Mouse (Mus musculus): ENCODE results near the gene Pim3. TPM values are rescaled to one million over a fixed set of nuclear protein-coding genes. Genes with fewer than 3 reads are reported as not detected.

Pim3 gene
- polyA plus RNA-seq, 1 experiment: 24.2 TPM

DNA sequence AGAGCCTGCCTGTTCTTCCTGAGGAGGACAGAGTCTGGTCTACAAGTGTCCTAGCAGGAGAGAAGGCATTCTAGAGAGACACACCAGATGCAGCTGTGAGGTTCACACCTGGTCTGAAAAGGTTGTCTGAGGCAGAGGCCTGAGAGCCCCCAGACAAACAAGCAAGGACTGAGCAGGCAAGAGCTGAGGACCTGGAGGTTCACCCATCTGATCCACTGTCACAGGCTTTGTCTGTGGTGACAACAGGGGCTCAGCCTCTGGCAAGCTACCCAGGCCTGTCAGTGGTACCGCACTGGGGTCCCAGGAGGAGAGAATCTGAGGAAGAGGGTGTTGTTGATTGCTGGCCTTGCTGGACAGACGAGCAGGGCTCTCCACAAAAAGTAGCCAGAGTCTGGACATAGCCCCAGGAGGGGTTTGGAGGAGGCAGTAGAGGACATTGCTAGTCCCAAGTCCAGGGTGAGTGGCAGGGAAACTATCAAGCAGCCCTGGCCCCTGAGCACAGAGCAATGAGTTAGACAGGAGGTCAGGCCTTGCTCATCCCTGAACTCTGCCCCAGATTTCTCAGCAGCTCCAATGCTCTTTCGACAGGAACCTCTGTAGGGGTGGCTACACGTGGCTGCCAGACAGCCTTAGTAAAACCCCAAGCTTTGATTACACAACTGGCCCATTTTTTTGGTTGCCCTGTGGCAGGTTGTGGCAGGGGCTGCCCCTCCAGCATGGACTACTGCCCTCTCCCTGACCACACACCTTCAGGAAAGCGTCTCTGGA is 8.6 kb downstream of the Pim3 start:
- no peak overlapping the region for H3K4me3 ChIP-seq (replicated peaks; ENCODE audit: insufficient read depth, low read depth, low read length)
- TF ChIP-seq CTCF (IDR thresholded peaks at IDR 0.05; ENCODE audit: borderline replicate concordance, insufficient read depth, low read depth, low read length): no peak
- TF ChIP-seq POLR2A (IDR thresholded peaks at IDR 0.05; ENCODE audit: borderline replicate concordance, insufficient read depth, low read length): no peak
- H3K27me3 ChIP-seq (ENCODE audit: control insufficient read depth, insufficient read depth, low read length): no peaks in the 10 kb centered on the region
- no peak for DNase-seq
- H3K27ac ChIP-seq (ENCODE audit: insufficient read depth, low read length): no peak overlapping the region
- WGBS: 86% methylated on average over 5 of the region's 5 CpGs
- H3K4me1 ChIP-seq (ENCODE audit: control insufficient read depth, insufficient read depth, low read length): peaks cover 12% of the 10 kb centered on the region

- Histone ChIP-seq H3K4me3 (replicated peaks; ENCODE audit: insufficient read depth, low read depth, low read length) (no peak overlapping the region), H3K4me1 (ENCODE audit: control insufficient read depth, insufficient read depth, low read length) (0 out of 2 replicates have a peak, but pooled peaks cover 3% of the 10 kb centered on the region), H3K27ac (ENCODE audit: insufficient read depth, low read length) (no peak overlapping the region), H3K27me3 (ENCODE audit: control insufficient read depth, insufficient read depth, low read length) (no peaks in the 10 kb centered on the region)
- TF ChIP-seq POLR2A (IDR thresholded peaks at IDR 0.05; ENCODE audit: borderline replicate concordance, insufficient read depth, low read length): no peak
- TF ChIP-seq CTCF (IDR thresholded peaks at IDR 0.05; ENCODE audit: borderline replicate concordance, insufficient read depth, low read depth, low read length): no peak
- WGBS: 91% methylated on average over 3 of the region's 3 CpGs
- DNase-seq: no peak
Observed at GRCm38 (mm10) chr15:88874061-88874460, 12.1 kb downstream of the Pim3 start.

DNA sequence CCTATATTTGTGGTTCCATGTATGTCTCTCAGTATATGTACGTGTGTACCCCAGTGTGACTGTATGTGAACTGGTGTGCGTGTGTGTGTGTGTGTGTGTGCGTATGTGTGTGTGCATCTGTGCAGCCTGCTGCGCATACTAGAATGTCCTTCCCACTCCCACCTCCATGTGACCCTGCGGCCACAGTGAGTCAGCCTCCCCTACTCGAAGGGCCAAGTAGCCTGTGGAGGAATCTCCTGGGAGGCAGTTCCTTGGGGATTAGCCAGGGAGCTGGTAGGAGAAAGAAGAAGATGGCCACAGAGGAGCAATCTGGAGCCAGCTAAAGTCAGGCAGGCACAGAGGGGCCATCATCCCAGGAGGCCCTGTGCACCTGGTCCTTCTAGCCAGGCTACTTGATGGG is 12.5 kb downstream of the Pim3 start:
- TF ChIP-seq CTCF (IDR thresholded peaks at IDR 0.05; ENCODE audit: borderline replicate concordance, insufficient read depth, low read depth, low read length): no peak
- no peak for TF ChIP-seq POLR2A (IDR thresholded peaks at IDR 0.05; ENCODE audit: borderline replicate concordance, insufficient read depth, low read length)
- H3K4me3 ChIP-seq (replicated peaks; ENCODE audit: insufficient read depth, low read depth, low read length): no peak overlapping the region
- DNase-seq: no peak
- H3K27me3 ChIP-seq (ENCODE audit: control insufficient read depth, insufficient read depth, low read length): no peaks in the 10 kb centered on the region
- WGBS: 76% methylated on average over 6 of the region's 6 CpGs
- H3K4me1 ChIP-seq (ENCODE audit: control insufficient read depth, insufficient read depth, low read length): 0 out of 2 replicates have a peak, but pooled peaks cover 3% of the 10 kb centered on the region
- no peak overlapping the region for H3K27ac ChIP-seq (ENCODE audit: insufficient read depth, low read length)

DNA sequence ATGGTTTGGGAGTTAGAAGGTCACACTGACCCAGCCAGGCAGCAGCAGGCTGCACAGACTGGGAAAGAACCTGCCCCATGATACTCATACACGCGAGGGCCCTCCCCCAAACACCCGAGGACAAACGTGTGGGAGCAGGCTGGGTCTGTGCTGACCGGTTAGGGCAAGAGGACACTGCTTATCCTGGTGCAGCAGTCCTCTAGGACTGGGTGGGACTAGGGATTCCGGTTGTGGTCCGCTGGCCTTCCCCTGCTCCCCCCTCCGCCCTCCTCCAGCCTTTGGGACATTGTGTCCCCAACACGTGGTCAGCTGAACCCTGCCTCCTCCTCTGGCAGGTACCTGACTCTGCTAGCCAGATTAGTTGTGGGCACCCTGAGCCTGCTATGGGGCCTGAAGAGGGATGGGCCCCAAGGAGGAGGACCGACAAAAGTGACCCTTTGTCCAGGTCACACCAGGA is 13.7 kb downstream of the Pim3 start:
- Histone ChIP-seq H3K27me3 (ENCODE audit: control insufficient read depth, insufficient read depth, low read length) (no peaks in the 10 kb centered on the region), H3K4me1 (ENCODE audit: control insufficient read depth, insufficient read depth, low read length) (0 out of 2 replicates have a peak, but pooled peaks cover 3% of the 10 kb centered on the region), H3K27ac (ENCODE audit: insufficient read depth, low read length) (no peak overlapping the region), H3K4me3 (replicated peaks; ENCODE audit: insufficient read depth, low read depth, low read length) (no peak overlapping the region)
- 55% methylated on average over 10 of the region's 10 CpGs for WGBS
- DNase-seq: no peak
- no peak for TF ChIP-seq CTCF (IDR thresholded peaks at IDR 0.05; ENCODE audit: borderline replicate concordance, insufficient read depth, low read depth, low read length)

- peak; percentile 73 to 87 for DNase-seq
- TF ChIP-seq POLR2A (IDR thresholded peaks at IDR 0.05; ENCODE audit: borderline replicate concordance, insufficient read depth, low read length) (no peak), CTCF (IDR thresholded peaks at IDR 0.05; ENCODE audit: borderline replicate concordance, insufficient read depth, low read depth, low read length) (peak; percentile 76)
- H3K4me3 ChIP-seq (replicated peaks; ENCODE audit: insufficient read depth, low read depth, low read length): no peak overlapping the region
- no peak overlapping the region for H3K27ac ChIP-seq (ENCODE audit: insufficient read depth, low read length)
- no peaks in the 10 kb centered on the region for H3K27me3 ChIP-seq (ENCODE audit: control insufficient read depth, insufficient read depth, low read length)
- 0 out of 2 replicates have a peak, but pooled peaks cover 3% of the 10 kb centered on the region for H3K4me1 ChIP-seq (ENCODE audit: control insufficient read depth, insufficient read depth, low read length)
- WGBS: 13% methylated on average over 28 of the region's 28 CpGs
Observed at GRCm38 (mm10) chr15:88876155-88877020, 14.4 kb downstream of the Pim3 start.

GRCm38 (mm10) chr15:88877021-88877400 is 15.0 kb downstream of the Pim3 start:
- no peaks in the 10 kb centered on the region for H3K27me3 ChIP-seq (ENCODE audit: control insufficient read depth, insufficient read depth, low read length)
- DNase-seq: no peak
- TF ChIP-seq CTCF (IDR thresholded peaks at IDR 0.05; ENCODE audit: borderline replicate concordance, insufficient read depth, low read depth, low read length): no peak
- no peak for TF ChIP-seq POLR2A (IDR thresholded peaks at IDR 0.05; ENCODE audit: borderline replicate concordance, insufficient read depth, low read length)
- no peak overlapping the region for H3K27ac ChIP-seq (ENCODE audit: insufficient read depth, low read length)
- no peak overlapping the region for H3K4me3 ChIP-seq (replicated peaks; ENCODE audit: insufficient read depth, low read depth, low read length)
- H3K4me1 ChIP-seq (ENCODE audit: control insufficient read depth, insufficient read depth, low read length): 0 out of 2 replicates have a peak, but pooled peaks cover 3% of the 10 kb centered on the region
- 91% methylated on average over 10 of the region's 10 CpGs for WGBS

- TF ChIP-seq POLR2A (IDR thresholded peaks at IDR 0.05; ENCODE audit: borderline replicate concordance, insufficient read depth, low read length) (no peak), CTCF (IDR thresholded peaks at IDR 0.05; ENCODE audit: borderline replicate concordance, insufficient read depth, low read depth, low read length) (no peak)
- Histone ChIP-seq H3K27ac (ENCODE audit: insufficient read depth, low read length) (no peak overlapping the region), H3K4me3 (replicated peaks; ENCODE audit: insufficient read depth, low read depth, low read length) (no peak overlapping the region), H3K4me1 (ENCODE audit: control insufficient read depth, insufficient read depth, low read length) (no peaks in the 10 kb centered on the region), H3K27me3 (ENCODE audit: control insufficient read depth, insufficient read depth, low read length) (no peaks in the 10 kb centered on the region; the same call in 1 of the 2 replicates)
- 66% methylated on average over 22 of the region's 22 CpGs for WGBS
- no peak for DNase-seq
Observed at GRCm38 (mm10) chr15:88881253-88882044, 19.5 kb downstream of the Pim3 start.

Data from cerebellum, adult 2 months (tissue).